ENCODE assay signal across 19 mouse cellular contexts in genomic region chr5:8686071-8686470, GRCm38 (mm10). TPM values are rescaled to one million over a fixed set of nuclear protein-coding genes. Genes with fewer than 3 reads are reported as not detected.
A peak's percentile ranks its signal among the peaks of the same experiment; 100 is the strongest.
DNase-seq lines count a peak whose midpoint lies in the region; ATAC-seq and TF ChIP-seq lines count a peak whose summit lies in the region.
"Had no signal": no experiment of that assay in that cellular context is flagged by ENCODE, and none has a peak within 500 bp of the region (broad histone marks: within the 10 kb centered on the region; RNA-seq: fewer than 3 reads in every experiment).

No protein-coding gene starts in this region.

- no peaks in the 10 kb centered on the region for H3K9me3 ChIP-seq in kidney, embryonic 15.5 days (replicated peaks)
- H3K9me3 ChIP-seq in hindbrain, embryonic 10.5 days: no peaks in the 10 kb centered on the region
- H3K9me3 ChIP-seq: embryonic facial prominence, embryonic 13.5 days; forebrain, embryonic 13.5 days; heart, embryonic 12.5 days; hindbrain, embryonic 15.5 days had no signal

- H3K4me2 ChIP-seq in kidney, embryonic 15.5 days: no peak overlapping the region
- H3K4me2 ChIP-seq: embryonic facial prominence, embryonic 13.5 days; forebrain, embryonic 13.5 days; heart, embryonic 12.5 days; hindbrain, embryonic 15.5 days had no signal

- H3K9ac ChIP-seq in kidney, embryonic 15.5 days: no peak overlapping the region
- H3K9ac ChIP-seq: embryonic facial prominence, embryonic 13.5 days; forebrain, embryonic 13.5 days; heart, embryonic 12.5 days; hindbrain, embryonic 15.5 days had no signal

- H3K36me3 ChIP-seq in kidney, embryonic 15.5 days: no peaks in the 10 kb centered on the region
- H3K36me3 ChIP-seq in hindbrain, embryonic 10.5 days: no peaks in the 10 kb centered on the region
- H3K36me3 ChIP-seq: embryonic facial prominence, embryonic 13.5 days; heart, embryonic 12.5 days; hindbrain, embryonic 15.5 days had no signal

- no peak for TF ChIP-seq POLR2A in cerebellum, adult 2 months (IDR thresholded peaks at IDR 0.05; ENCODE audit: borderline replicate concordance, insufficient read depth, low read length)

- ATAC-seq in kidney, embryonic 15.5 days (replicated peaks; ENCODE audit: low FRiP score): no peak
- ATAC-seq: activated CD4-positive, CD25-positive, alpha-beta regulatory T cell, adult 4 months; forebrain, embryonic 13.5 days; Patski had no signal

- DNase-seq in cerebellum, postnatal 14 days: peak; percentile 10 to 26
- no peak for DNase-seq in cerebellum, adult 2 months
- DNase-seq in kidney, adult 8-10 months: peak; percentile 60 to 72
- peak; percentile 30 for DNase-seq in adipocyte (ENCODE audit: low spot score)
- peak; percentile 64 to 76 for DNase-seq in kidney, postnatal 36 days
- no peak for DNase-seq in hindbrain, embryonic 10.5 days (ENCODE audit: low spot score)
- DNase-seq: adrenal gland, adult 2 months; adrenal gland, postnatal 25 days; cerebellum, adult 18-20 months; cerebellum, postnatal 36 days; gastrocnemius, adult 2 months; gastrocnemius, postnatal 25 days had no signal

- H3K27me3 ChIP-seq in cerebellum, adult 2 months (ENCODE audit: control insufficient read depth, insufficient read depth, low read length): no peaks in the 10 kb centered on the region
- no peaks in the 10 kb centered on the region for H3K27me3 ChIP-seq in kidney, embryonic 15.5 days
- H3K27me3 ChIP-seq in hindbrain, embryonic 10.5 days (ENCODE audit: insufficient read depth, poor library complexity, severe bottlenecking): no peaks in the 10 kb centered on the region
- H3K27me3 ChIP-seq: embryonic facial prominence, embryonic 13.5 days; forebrain, embryonic 13.5 days; heart, embryonic 12.5 days; hindbrain, embryonic 15.5 days had no signal

- TF ChIP-seq CTCF in cerebellum, adult 2 months (IDR thresholded peaks at IDR 0.05; ENCODE audit: borderline replicate concordance, insufficient read depth, low read depth, low read length): no peak

- WGBS in cerebellum, adult 2 months: 31% methylated on average over 2 of the region's 2 CpGs
- 65% methylated on average over 2 of the region's 2 CpGs for WGBS in kidney, embryonic 15.5 days
- 76% methylated on average over 2 of the region's 2 CpGs for WGBS in hindbrain, embryonic 10.5 days

- no peak overlapping the region for H3K27ac ChIP-seq in cerebellum, adult 2 months (ENCODE audit: insufficient read depth, low read length)
- no peak overlapping the region for H3K27ac ChIP-seq in kidney, embryonic 15.5 days
- H3K27ac ChIP-seq in hindbrain, embryonic 10.5 days: no peak overlapping the region
- H3K27ac ChIP-seq: embryonic facial prominence, embryonic 13.5 days; forebrain, embryonic 13.5 days; gastrocnemius, adult 2 months; hindbrain, embryonic 15.5 days had no signal

- H3K4me1 ChIP-seq in cerebellum, adult 2 months (ENCODE audit: control insufficient read depth, insufficient read depth, low read length): no peaks in the 10 kb centered on the region
- no peaks in the 10 kb centered on the region for H3K4me1 ChIP-seq in kidney, embryonic 15.5 days
- no peaks in the 10 kb centered on the region for H3K4me1 ChIP-seq in hindbrain, embryonic 10.5 days (replicated peaks)
- H3K4me1 ChIP-seq: embryonic facial prominence, embryonic 13.5 days; forebrain, embryonic 13.5 days; heart, embryonic 12.5 days; hindbrain, embryonic 15.5 days had no signal

- no peak overlapping the region for H3K4me3 ChIP-seq in cerebellum, adult 2 months (replicated peaks; ENCODE audit: insufficient read depth, low read depth, low read length)
- no peak overlapping the region for H3K4me3 ChIP-seq in kidney, embryonic 15.5 days (replicated peaks)
- no peak overlapping the region for H3K4me3 ChIP-seq in hindbrain, embryonic 10.5 days
- H3K4me3 ChIP-seq: embryonic facial prominence, embryonic 13.5 days; forebrain, embryonic 13.5 days; gastrocnemius, adult 2 months; heart, embryonic 12.5 days; hindbrain, embryonic 15.5 days had no signal

RNA-seq across cellular contexts. Expression of gene Abcb1a, which starts 26.2 kb away (rescaled TPM):
- 20.5 and 21.5 TPM in 2 replicates for polyA plus RNA-seq in cerebellum, adult 2 months (2012; rRNA removed)
- 0.19 and 0.43 TPM in 2 replicates for polyA plus RNA-seq in kidney, embryonic 15.5 days (2015; fragmentation: Nextera tagmentation; extraction: Ambion mirVana)
- polyA plus RNA-seq in hindbrain, embryonic 10.5 days (2016; fragmentation: Nextera tagmentation; extraction: Ambion mirVana): 0.22 and 0.26 TPM in 2 replicates

Comparison
In these comparisons a context has a peak if more than half of its experiments do, and no peak if none do; other contexts are left out.
1. DNase-seq: peak in cerebellum, postnatal 14 days (2 of 2), kidney, adult 8-10 months (2 of 2), adipocyte (single experiment) and kidney, postnatal 36 days (2 of 2); none in cerebellum, adult 2 months (0 of 2) and hindbrain, embryonic 10.5 days (single experiment).
2. RNA of gene Abcb1a, which starts 26.2 kb away (polyA plus RNA-seq): 20.5 to 21.5 TPM in cerebellum, adult 2 months; 0.19 to 0.43 TPM in kidney, embryonic 15.5 days and 0.22 to 0.26 TPM in hindbrain, embryonic 10.5 days; every median in the first group is over 10 times any median in the second.